Mouse (Mus musculus) lung, embryonic 16.5 days (tissue): ENCODE results near the gene Cuedc1. TPM values are rescaled to one million over a fixed set of nuclear protein-coding genes. Genes with fewer than 3 reads are reported as not detected.

Experiments
- ATAC-seq: fragments of 200-750 bp; cut with Nextera tagmentation; 2 replicates; pipeline ENCODE4 v1.8.0; 2017; ENCODE audit warnings: low read depth, mild to moderate bottlenecking, moderate library complexity
- H3K27ac ChIP-seq: fragments of 300-500 bp; sonication (generic); 2 replicates; pipeline ENCODE4 v1.5.1; 2014; ENCODE audit warnings: mild to moderate bottlenecking, control low read depth, low read length
- H3K27me3 ChIP-seq: fragments of 300-500 bp; sonication (generic); 2 replicates; pipeline ENCODE4 v1.6.1; 2014; ENCODE audit warnings: low read depth, low read length, mixed read lengths; ENCODE audit not compliant: control insufficient read depth, insufficient read depth
- H3K36me3 ChIP-seq: fragments of 300-500 bp; sonication (generic); 2 replicates; pipeline ENCODE4 v1.6.1; 2014; ENCODE audit warnings: low read length; ENCODE audit not compliant: control insufficient read depth, insufficient read depth
- H3K4me1 ChIP-seq: fragments of 300-500 bp; sonication (generic); replicated peaks from 2 replicates; pipeline ENCODE4 v1.6.1; 2014; ENCODE audit warnings: low read length, mixed read lengths; ENCODE audit not compliant: control insufficient read depth, insufficient read depth
- H3K4me2 ChIP-seq: fragments of 300-500 bp; sonication (generic); 2 replicates; pipeline ENCODE4 v1.6.1; 2014; ENCODE audit warnings: low read depth, low read length, control low read depth
- H3K4me3 ChIP-seq: fragments of 300-500 bp; sonication (generic); 2 replicates; pipeline ENCODE4 v1.5.1; 2014; ENCODE audit warnings: mild to moderate bottlenecking, low read length, control low read depth
- H3K9ac ChIP-seq: fragments of 300-500 bp; sonication (generic); 2 replicates; pipeline ENCODE4 v1.6.1; 2014; ENCODE audit warnings: low read length, control low read depth
- H3K9me3 ChIP-seq: fragments of 300-500 bp; sonication (generic); 2 replicates; pipeline ENCODE4 v1.6.1; 2016; ENCODE audit warnings: low read length; ENCODE audit not compliant: control insufficient read depth
- WGBS: fragments of 180-500 bp; shearing (Covaris S2); extraction: QIAGEN DNeasy Blood & Tissue Kit; methylation state at CpG from one replicate; pipeline ENCODE4 v1.1.7; 2014; 5-methylcytosine and 5-hydroxymethylcytosine counted together
- polyA plus RNA-seq: library from polyadenylated mRNA; unstranded; fragments of >200 nt; fragmentation: Nextera tagmentation; extraction: Ambion mirVana; gene quantifications from 2 replicates; pipeline ENCODE4 v1.2.1, GENCODE M21; 2015

Cuedc1 gene
- polyA plus RNA-seq, 1 experiment from 2014 or later: 11.8 TPM

DNA sequence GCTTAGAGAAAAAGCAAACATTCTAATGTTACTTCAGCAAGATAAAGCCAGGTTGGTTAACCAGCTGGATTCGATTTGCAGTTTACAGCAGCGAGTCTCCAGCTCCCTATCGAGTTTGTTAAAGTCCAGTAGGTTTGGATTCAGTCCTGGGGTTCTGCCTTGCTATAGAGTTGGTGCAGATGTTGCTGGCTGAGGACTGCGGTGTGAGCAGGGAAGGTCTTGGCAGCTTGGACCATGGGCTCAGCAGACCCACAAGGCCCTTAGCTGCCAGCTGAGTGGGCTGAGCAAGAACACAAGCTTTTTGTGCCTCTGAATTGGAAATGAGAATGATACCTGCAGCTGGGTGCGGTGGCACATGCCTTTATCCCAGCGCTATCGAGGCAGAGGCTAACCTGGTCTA is 37.4 kb downstream of the Cuedc1 start:
- Histone ChIP-seq H3K9ac (no peak overlapping the region), H3K4me2 (no peak overlapping the region), H3K27ac (no peak overlapping the region), H3K27me3 (no peaks in the 10 kb centered on the region), H3K4me3 (no peak overlapping the region), H3K4me1 (peaks cover 24% of the 10 kb centered on the region), H3K9me3 (no peaks in the 10 kb centered on the region), H3K36me3 (no peaks in the 10 kb centered on the region)
- WGBS: 53% methylated on average over 7 of the region's 7 CpGs
- ATAC-seq: no peak

DNA sequence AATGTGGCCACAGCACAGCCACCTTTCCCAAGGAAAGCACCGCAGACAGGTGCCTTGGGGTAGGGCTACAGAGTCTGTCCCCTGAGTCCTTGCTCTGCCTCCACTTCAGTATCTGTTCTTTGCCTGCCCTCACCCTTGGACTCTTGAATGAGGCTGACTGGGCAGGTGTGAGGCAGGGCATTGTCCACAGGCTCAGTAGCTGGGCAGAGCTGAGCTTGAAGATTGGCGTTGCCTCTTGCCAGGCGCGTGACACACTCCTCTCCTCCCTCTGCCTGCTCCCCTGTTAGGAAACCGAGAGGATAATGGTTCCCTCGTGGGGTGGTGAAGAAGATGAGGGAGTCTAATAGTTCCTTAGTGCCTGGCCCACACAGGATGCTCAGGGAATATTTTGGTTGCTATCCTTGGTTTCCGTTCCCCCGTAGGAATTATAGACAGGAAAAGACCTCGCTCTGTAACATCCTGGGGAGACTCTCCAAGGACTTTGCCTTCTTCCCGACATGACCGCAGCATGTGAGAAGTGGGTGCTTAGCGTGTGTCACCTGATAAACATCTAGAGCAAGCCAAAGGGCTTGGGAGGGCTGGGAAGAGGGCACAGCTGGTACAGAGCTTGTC is 40.1 kb downstream of the Cuedc1 start:
- no peak overlapping the region for H3K27ac ChIP-seq
- H3K9me3 ChIP-seq: no peaks in the 10 kb centered on the region
- no peaks in the 10 kb centered on the region for H3K36me3 ChIP-seq
- no peak overlapping the region for H3K4me2 ChIP-seq
- no peaks in the 10 kb centered on the region for H3K27me3 ChIP-seq
- no peak for ATAC-seq
- H3K4me1 ChIP-seq: peaks cover 25% of the 10 kb centered on the region
- H3K4me3 ChIP-seq: no peak overlapping the region
- 53% methylated on average over 12 of the region's 12 CpGs for WGBS
- no peak overlapping the region for H3K9ac ChIP-seq

DNA sequence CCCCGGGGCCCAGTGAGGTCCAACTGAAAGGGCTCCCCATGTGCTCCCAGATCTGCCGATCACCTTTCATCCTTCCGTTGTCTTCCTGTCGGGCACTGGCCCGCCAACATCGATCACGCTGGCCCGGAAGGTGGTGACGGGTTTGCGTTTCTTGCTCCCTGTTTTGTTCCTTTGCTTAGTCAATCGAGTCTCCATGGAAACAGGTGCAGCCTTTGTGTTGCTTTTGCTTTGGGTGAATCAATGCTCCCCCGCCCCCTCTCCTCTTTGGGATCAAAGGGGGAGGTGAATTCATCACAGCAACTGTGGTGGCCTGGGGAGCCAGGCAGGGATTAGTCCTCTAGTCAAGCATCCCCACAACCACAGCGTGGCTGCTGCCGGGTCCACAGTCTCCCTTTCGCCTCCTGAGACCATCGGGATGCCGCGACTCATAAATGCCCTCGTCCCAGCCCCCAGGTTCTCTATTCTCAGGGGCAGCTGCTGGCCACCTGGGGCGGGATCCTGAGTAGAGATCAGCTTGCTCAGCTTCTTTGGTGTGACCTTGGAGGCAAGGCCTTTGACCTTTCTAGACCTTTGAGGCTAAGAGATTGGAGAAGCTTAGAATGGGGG is 41.5 kb downstream of the Cuedc1 start:
- Histone ChIP-seq H3K4me3 (no peak overlapping the region), H3K27ac (no peak overlapping the region), H3K4me1 (peaks cover 25% of the 10 kb centered on the region), H3K27me3 (no peaks in the 10 kb centered on the region), H3K9me3 (no peaks in the 10 kb centered on the region), H3K36me3 (no peaks in the 10 kb centered on the region), H3K4me2 (peak overlapping the region; percentile 18; the same call in 1 of the 2 replicates), H3K9ac (peak overlapping the region; percentile 36; the same call in 1 of the 2 replicates)
- no peak for ATAC-seq
- 27% methylated on average over 20 of the region's 20 CpGs for WGBS

DNA sequence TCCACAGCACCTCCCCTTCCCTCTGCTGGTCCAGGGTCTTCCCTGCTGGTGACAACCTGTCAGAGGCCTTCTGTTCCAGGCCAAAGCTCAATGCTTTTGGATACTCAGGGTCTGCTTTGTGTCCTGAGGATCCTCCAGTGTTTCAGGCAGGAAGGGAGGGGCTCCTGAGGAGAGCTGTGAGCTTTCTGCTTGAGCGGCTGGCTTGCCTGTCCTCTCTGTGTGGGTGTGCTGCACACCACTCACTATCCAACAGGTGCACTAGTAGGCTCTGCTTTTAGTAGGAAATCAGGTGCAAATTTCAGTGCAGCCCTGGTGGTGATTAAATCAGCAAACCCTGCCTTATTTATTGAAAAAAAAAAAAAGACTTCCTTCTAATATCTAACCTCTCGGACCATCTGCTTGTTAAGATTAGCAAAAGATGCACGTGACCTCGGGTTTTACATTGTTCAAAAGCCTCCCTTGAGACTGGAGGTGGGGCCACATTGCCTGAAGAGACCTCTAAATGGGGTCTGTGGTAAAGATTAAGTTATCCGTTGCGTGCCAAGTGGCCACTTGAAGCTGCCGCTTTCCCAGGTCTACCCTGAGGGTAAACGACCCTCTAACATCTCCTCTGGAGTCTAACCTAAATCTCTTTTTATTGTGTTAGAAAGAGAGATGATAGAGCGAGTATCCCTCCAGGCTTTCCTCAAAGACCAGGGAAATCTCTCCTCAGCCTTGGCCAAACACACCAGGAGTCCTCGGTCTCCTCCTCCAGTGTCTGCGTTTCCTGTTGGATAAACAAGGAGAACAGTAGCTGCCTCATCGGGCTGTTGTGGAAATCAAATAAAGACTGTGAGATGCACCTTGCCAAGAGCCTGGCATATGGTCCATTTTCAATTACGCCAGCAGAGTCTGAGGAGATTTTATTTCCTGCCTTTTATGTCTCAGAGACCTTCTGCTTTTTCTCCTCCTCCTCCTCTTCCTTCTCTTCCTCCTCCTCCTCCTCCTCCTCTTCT is 42.5 kb downstream of the Cuedc1 start:
- Histone ChIP-seq H3K27me3 (no peaks in the 10 kb centered on the region), H3K27ac (no peak overlapping the region), H3K4me2 (no peak overlapping the region), H3K4me1 (peaks cover 25% of the 10 kb centered on the region), H3K9ac (no peak overlapping the region), H3K4me3 (no peak overlapping the region), H3K9me3 (no peaks in the 10 kb centered on the region), H3K36me3 (no peaks in the 10 kb centered on the region)
- peak; percentile 24; the same call in 1 of the 2 replicates for ATAC-seq
- 40% methylated on average over 13 of the region's 13 CpGs for WGBS

DNA sequence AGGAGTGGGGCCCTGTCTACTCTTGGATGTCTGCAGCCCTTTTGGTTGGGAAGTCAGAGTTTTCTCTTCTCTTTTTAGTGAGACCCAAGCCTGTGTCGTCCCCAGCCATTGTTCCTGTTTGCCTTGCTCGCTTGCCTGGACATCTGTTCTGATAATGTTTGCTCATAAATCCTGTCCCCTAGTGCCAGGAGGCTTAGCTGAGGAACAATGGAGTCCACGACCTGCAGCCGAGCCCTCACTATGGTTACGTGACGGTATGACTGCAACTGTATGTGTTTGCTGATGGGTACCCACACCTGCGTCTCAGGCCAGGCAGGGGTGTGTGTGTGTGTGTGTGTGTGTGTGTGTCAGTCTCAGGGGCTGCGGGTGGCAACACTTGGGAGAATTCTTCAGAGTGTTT is 44.5 kb downstream of the Cuedc1 start:
- WGBS: 31% methylated on average over 8 of the region's 8 CpGs
- Histone ChIP-seq H3K36me3 (no peaks in the 10 kb centered on the region), H3K4me3 (no peak overlapping the region), H3K4me1 (peaks cover 38% of the 10 kb centered on the region), H3K9me3 (no peaks in the 10 kb centered on the region), H3K4me2 (no peak overlapping the region), H3K27ac (peak overlapping the region; percentile 27), H3K9ac (no peak overlapping the region), H3K27me3 (no peaks in the 10 kb centered on the region)
- no peak for ATAC-seq

DNA sequence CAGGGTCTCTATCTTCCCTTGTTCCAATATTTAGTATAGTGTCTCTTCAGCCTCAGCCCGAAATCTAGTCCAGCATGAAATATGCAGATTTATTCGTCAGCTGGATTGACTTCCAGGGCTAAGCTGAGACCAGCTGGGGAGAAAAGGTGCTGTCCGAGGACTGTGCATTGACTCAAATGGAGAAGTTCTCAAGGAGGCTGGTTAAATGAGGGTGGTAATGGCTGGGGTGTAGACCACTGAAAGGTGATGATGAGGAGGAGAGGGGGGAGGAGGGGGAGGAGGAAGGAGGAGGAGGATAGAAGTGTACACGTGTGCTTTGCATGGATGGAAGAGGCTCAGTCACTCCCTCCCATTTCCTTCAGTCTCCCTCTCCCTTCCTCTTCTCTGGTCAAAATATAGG is 46.2 kb downstream of the Cuedc1 start:
- H3K9ac ChIP-seq: no peak overlapping the region

DNA sequence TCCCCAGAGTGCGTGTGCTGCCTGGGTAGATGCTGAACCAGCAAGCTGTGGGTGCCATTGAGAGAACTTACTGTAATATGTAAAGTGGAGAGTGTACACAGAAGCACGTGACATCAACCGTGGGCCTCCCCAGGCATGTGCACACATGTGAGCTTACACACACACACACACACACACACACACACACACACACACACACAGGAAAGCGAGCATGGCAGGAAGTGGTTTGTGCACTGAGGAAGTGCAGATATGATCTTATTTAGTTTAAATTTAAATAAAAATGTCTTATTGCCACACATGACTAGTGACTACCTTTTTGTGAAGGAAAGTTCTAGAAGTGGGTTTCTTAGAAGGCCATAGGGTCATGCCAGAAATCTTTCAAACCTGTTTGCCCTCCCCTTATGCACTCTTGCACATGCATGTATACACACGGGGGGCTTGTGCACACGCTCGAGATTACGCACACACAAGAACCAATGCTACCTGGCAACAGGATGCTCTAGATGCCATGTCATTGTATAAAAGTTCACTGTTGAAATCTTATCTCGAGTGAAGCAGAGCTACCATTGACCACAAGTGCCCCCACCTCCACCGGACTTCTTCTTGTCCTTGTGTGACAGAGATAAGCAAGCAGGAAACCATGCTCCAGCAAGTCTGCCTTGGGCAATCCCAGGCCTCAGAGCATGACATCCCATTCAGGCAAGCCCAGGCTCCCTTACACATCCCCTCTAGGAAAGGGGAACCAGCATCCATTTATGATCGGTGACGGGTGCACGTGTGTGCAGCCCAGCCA is 47.6 kb downstream of the Cuedc1 start:
- Histone ChIP-seq H3K27ac (no peak overlapping the region), H3K9ac (no peak overlapping the region), H3K27me3 (no peaks in the 10 kb centered on the region), H3K36me3 (no peaks in the 10 kb centered on the region), H3K4me2 (no peak overlapping the region), H3K9me3 (no peaks in the 10 kb centered on the region), H3K4me3 (no peak overlapping the region), H3K4me1 (peaks cover 36% of the 10 kb centered on the region)
- no peak for ATAC-seq
- 56% methylated on average over 13 of the region's 13 CpGs for WGBS

More for the DNA sequence above, 46.2 kb downstream of the Cuedc1 start:
- Histone ChIP-seq H3K27ac (no peak overlapping the region), H3K27me3 (no peaks in the 10 kb centered on the region), H3K4me1 (peaks cover 45% of the 10 kb centered on the region), H3K36me3 (no peaks in the 10 kb centered on the region), H3K9me3 (no peaks in the 10 kb centered on the region), H3K4me3 (no peak overlapping the region), H3K4me2 (no peak overlapping the region)
- 68% methylated on average over 4 of the region's 4 CpGs for WGBS
- ATAC-seq: no peak

DNA sequence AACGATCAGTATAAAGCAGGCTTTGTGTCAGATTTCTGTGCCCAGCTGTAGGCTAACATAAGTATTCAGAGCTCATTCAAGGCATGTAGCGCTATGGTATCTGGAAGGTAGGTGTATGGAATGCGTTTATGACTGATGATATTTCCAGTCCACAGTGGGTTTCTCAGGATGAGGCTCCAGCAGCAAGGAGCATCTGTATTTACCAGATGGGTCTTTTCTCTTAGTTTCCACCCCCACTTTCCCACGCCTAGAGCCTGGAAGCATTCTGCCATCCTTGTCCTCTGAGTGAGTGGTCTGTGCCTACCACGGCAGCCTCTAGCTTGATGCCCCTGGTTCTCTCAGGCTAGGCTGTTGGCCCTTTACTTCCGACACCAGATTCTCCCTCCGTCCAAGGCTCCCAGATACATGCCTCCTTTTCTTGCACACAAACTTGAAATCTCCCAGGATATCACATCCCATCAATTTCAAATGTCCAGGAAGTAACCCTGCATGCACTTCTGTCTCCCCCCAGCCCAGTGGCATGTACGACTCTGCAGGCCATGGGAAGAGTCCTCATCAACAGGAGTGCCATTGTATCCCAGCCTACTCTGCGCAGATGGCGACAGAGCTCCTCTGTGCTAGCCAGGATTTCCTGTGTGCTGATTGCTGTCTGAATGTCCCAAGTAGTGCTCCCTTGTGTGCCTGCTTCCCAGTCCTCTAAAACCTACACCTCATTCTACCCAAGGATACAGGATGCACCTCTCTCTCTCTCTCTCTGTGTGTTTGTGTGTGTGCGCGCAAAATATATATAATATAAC is 48.6 kb downstream of the Cuedc1 start:
- Histone ChIP-seq H3K4me3 (no peak overlapping the region), H3K27ac (0 out of 2 replicates have a peak overlapping the region, but pooled peaks have one; percentile 18), H3K27me3 (no peaks in the 10 kb centered on the region), H3K9me3 (no peaks in the 10 kb centered on the region), H3K4me1 (peaks cover 44% of the 10 kb centered on the region), H3K4me2 (no peak overlapping the region), H3K36me3 (no peaks in the 10 kb centered on the region), H3K9ac (no peak overlapping the region)
- no peak for ATAC-seq
- 69% methylated on average over 12 of the region's 12 CpGs for WGBS
